Mouse (Mus musculus) gonadal fat pad, adult 2 months (tissue): ENCODE measurements around the gene Sdad1. TPM values are rescaled to one million over a fixed set of nuclear protein-coding genes. Genes with fewer than 3 reads are reported as not detected.
"Not testable (repeated sequence)": the region's sequence is repeated elsewhere in the genome, so short reads cannot be mapped to it uniquely, and the experiment has no call there.

ENCODE experiments used
- DNase-seq: peaks from one replicate; pipeline ENCODE4 v3.0.0-alpha.2; 2012; ENCODE audit warnings: low read depth
- polyA plus RNA-seq: library from polyadenylated mRNA; depleted of rRNA; stranded (reverse); fragments of >200 nt; gene quantifications from 2 replicates; pipeline ENCODE4 v1.2.3, GENCODE M21; 2012; rRNA removed

The Sdad1 gene
- polyA plus RNA-seq: 9.0 and 12.7 TPM in 2 replicates

DNA sequence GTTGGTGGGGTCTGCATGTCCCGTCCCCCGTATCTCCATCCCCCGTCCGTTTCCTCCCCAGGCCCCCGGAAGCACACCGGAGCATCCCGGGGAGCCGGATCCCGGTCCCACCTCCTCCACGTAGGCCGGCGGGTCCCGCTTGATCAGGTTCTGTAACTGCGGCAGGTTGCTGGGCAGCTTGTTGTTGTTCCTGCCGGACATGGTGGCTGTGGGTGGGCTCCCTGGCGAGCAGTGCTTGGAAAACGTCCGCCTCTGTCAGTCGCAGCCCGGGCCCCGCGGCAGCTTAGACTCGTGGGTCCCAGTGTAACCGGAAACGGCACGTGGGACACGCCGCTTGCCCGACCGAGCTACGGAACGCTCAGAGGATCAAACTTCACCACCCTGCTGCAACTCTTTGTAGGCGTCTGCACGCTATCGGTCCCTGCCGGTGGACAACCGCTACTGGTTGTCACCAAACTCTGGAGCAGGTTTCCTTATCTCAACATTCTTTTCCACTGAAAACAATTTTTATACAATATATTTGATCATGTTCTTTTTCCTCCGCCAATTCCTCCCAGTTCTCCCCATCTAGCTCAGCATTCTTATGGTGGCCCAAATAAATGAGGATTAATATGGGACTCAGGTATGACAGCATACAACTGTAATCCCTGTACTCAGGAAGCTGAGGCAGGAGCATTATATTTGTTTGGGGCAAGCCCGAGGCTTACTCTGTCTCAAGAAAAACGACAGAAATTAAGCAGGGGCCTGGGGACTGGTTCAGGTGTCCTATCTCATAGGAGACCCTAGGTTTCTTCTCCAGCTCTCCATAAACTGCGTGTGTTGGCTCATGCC lies at the start of gene Sdad1:
Gene Sdad1, minus strand, starts transcription at position 799 of the 831 bp plus-strand sequence.
- no peak for DNase-seq

- no peak for DNase-seq
These were observed 48.6 kb upstream of the Sdad1 start for GRCm38 (mm10) chr5:92358767-92359455.

DNA sequence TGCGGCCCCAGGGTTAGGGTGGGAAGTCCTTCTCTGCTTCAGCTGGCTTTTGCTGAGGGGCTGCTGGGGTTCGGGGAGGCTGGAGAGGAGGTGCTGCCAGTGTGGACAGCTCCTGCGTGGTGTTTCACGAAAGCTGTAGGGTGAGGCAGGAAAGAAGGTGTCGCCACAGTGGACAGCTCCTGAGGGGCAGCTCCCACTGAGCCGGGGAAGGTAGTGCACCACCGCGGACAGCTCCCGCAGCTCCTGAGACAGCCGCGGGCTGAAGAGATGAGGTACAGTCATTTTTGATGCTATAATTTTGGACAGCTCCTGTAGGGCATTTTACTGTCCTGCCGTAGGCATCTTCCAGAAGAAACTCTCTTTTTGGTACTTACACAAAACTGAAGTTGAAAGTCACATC lies 47.8 kb upstream of the Sdad1 start:
- no peak for DNase-seq

GRCm38 (mm10) chr5:92353517-92353916 lies 43.2 kb upstream of the Sdad1 start:
- no peak for DNase-seq

DNA sequence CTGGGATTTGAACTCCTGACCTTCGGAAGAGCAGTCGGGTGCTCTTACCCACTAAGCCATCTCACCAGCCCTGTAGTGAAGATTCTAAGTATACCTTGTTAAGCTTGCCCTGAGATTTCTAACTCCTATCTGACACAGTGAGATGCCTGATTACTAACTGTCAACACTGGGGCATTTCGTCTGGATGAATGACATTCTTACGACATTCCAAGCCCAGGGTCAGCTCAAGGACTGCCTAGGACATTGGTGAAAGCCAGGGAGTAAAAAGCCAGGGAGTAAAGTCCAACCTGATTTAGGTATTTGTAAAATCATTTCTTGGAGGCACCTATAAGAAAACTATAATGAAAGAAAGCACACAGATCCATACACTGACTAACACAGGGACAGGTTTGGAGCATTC lies 42.4 kb upstream of the Sdad1 start:
- not testable (repeated sequence) for DNase-seq

GRCm38 (mm10) chr5:92349731-92350130 lies 39.5 kb upstream of the Sdad1 start:
- DNase-seq: no peak

GRCm38 (mm10) chr5:92348794-92349413 lies 38.6 kb upstream of the Sdad1 start, which contains the start of gene Cxcl10:
Cxcl10 (minus strand) TSS chr5:92348889.
- DNase-seq: no peak

GRCm38 (mm10) chr5:92345006-92345405 lies 34.7 kb upstream of the Sdad1 start:
- DNase-seq: no peak

DNA sequence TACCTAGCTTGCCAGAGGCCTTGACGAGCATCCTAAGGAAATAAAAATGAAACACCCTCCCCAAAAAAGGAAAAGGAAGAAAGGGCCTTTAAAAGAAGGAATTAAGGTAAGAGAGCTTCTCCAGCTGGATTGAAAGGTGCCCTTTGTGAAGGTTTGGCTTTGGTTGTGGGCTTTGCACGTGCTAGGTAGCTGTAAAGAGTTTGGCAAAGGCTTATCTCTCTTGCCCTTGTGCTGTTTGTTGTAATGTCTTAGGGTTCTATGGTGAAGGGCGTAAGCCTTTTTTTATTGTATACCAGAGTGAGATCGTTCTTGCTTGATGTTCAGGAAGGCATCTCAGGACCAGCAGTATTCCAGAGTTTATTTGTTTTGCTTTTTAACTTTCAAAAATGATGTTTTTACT lies 30.3 kb upstream of the Sdad1 start:
- no peak for DNase-seq

DNA sequence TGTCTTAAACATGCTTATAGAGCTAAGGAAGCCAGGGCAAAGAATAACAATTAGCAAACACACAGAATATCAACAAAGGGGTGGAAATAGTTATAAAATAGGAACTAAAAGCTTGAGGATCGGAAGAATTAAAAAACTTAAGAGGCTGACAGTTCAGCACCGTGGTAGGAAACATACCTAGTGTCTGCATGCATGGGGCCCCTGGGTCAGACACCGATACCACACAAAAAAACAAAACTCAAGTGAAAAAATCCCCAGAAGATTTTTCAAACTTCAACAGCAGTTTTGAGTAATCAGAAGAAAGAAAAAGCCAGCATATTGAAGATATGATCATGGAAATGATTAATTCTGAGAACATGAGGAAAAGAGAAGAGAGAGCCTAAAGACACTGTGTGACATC lies 26.5 kb upstream of the Sdad1 start:
- no peak for DNase-seq

GRCm38 (mm10) chr5:92332359-92332840 lies 22.1 kb upstream of the Sdad1 start:
- peak; percentile 49 for DNase-seq

- no peak for DNase-seq
These were observed 21.5 kb upstream of the Sdad1 start, which contains the start of gene Art3 for GRCm38 (mm10) chr5:92331635-92332338. Art3 (plus strand) TSS chr5:92331827.

GRCm38 (mm10) chr5:92331122-92331521 lies 20.8 kb upstream of the Sdad1 start:
- DNase-seq: no peak

- no peak for DNase-seq
These were observed 17.6 kb upstream of the Sdad1 start, which contains the start of gene Cxcl9 for GRCm38 (mm10) chr5:92327929-92328328. Cxcl9 (minus strand) TSS chr5:92328079.

GRCm38 (mm10) chr5:92327367-92327766 lies 17.1 kb upstream of the Sdad1 start:
- no peak for DNase-seq

GRCm38 (mm10) chr5:92323264-92323663 lies 13.0 kb upstream of the Sdad1 start:
- DNase-seq: peak; percentile 89

DNA sequence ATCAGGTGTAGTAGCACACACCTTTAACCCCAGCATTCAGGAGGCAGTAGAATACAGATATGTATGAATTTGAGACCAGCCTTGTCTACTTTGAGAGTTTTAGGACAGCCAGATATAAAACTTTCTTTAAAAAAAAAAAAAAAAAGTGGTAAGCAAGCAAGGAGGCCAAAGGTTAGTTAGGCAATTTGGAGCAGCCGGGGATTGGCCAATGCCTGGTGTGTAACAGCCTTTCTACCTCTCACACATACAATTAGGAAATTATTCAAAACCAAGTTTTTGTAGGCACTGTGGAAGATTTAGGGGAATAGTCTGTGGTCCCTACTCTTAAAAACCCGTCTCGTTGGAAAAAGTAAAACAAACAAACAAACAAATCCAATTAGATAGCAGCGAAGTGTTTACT lies 12.3 kb upstream of the Sdad1 start:
- no peak for DNase-seq

- peak; percentile 98 for DNase-seq
These were observed 11.5 kb upstream of the Sdad1 start for GRCm38 (mm10) chr5:92321631-92322400.

GRCm38 (mm10) chr5:92318596-92318995 lies 8.3 kb upstream of the Sdad1 start:
- no peak for DNase-seq

DNA sequence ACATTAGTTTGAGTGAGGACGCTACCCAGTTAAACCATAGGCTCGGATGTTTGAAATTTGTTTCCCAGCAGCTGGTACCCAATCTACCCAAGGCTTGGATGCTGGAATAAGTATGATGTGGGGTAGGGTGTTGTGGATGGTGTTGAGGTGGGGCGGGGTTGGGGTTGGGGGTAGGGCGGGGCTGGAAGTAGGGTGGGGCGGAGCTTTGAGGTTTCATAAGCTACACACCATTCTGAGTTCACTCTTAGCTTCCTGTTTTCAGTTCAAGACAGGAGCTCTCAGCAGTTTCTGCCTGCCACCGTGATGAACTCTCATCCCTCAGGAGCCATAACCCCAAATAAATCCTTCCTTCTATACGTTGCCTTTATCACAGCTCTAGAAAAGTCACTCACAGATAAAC lies 7.8 kb upstream of the Sdad1 start:
- no peak for DNase-seq

GRCm38 (mm10) chr5:92313776-92314175 lies 3.5 kb upstream of the Sdad1 start:
- DNase-seq: no peak
